Mouse (Mus musculus) cerebellum, postnatal 14 days (tissue): ENCODE results near the gene Rhbdf1.
A peak's percentile ranks its signal among the peaks of the same experiment; 100 is the strongest.
"Not testable (repeated sequence)": the region's sequence is repeated elsewhere in the genome, so short reads cannot be mapped to it uniquely, and the experiment has no call there.

Experiments used
- DNase-seq, 2 experiments: peaks; one replicate each; pipeline ENCODE4 v3.0.0; 2021; ENCODE audit warnings: mixed read lengths in 2 of 2

Rhbdf1 gene

GRCm38 (mm10) chr11:32220607-32221224 lies 1.4 kb downstream of the Rhbdf1 start:
- DNase-seq = peak; percentile 27 to 43

DNA sequence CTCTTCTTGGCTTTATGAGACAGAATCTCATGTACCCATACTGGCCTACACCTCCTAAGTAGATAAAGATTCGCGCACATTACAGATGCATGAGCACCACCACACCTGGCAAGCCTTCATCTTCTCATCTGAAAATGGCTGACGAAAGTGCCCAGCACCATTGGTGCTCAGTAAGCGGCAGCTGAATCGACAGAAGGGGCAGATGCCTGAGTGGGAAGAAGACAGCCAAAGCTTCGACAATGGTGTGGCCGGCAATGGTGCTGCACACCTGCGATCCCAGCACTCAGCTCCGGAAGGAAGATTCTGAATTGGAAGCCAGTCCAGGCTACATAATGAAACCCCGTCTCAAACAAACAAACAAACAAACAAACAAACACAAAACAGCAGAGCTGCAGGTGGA lies 2.8 kb downstream of the Rhbdf1 start:
- peak in 1 of 2 experiments; percentile 16 for DNase-seq

DNA sequence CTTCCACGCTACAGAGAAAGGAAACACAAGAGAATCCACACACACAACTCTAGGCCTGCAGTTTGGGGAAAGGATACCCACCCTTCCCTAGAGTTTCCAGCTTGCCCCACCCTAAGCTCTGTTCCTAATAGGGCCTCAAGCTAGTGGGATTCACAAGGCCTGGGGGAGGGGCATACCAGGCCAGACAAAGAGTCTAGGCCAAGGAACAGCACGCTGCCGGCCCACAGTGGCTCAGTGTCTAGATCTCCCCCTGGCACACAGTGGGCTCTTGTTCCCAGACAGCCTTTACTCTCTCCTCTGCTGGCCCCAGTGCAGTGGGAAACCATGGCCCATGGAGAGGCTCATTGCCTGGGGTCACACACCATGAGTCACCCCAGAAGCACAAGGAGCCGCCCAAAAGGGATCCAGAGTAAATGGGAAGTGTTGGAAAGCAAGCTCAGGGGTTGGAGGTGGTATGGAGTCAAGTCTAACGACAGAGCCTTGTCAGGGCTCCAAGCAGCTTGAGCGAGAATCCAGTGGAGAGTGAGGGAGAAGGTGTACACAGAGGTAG lies 3.5 kb downstream of the Rhbdf1 start:
- peak in 1 of 2 experiments; percentile 43 for DNase-seq

DNA sequence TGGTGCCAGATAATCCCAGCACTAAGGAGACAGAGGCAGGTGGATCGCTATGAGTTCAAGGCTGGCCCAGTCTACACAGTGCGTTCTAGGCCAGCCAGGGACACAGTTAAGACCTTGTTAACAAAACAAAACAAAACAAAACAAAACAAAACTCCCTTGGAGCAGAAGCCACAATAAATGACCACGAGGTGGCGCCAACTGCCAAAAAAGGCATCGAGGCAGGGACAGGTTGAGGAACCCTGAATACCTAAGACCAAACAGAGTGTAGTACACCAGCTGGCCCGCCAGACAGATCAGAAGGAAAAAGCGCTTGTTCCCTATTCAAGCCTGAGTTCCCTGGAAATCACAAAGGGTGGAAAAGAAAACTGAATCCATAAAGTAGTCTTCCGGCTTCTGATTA lies 5.2 kb downstream of the Rhbdf1 start:
- peak; percentile 88 to 93 for DNase-seq

- DNase-seq = peak in 1 of 2 experiments; percentile 13
Observed at GRCm38 (mm10) chr11:32215372-32216162, 6.5 kb downstream of the Rhbdf1 start.

DNA sequence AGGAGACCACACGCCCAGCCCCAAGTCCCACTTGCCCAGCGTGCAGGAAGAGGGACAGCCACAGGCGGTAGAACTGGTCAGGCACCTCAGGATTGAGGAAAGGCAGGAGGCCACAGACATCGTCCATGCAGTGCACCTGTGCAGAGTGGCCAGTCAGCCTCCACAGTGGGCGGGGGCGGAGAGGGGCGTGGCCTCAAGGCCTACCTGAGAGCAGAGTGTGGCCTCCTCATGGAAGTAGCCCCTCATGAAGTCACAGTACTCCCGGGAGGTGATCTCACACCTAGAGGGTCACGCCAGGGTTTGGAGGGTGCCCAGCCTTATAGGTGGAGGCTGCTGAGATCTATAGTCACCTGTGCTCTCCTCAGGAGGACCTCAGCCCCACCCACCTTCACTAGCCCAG lies 11.5 kb downstream of the Rhbdf1 start:
- DNase-seq = no peak

GRCm38 (mm10) chr11:32205058-32205873 lies 16.8 kb downstream of the Rhbdf1 start, which contains the start of gene Snrnp25:
Snrnp25 (plus strand) TSS chr11:32205415.
- peak; percentile 95 to 96 for DNase-seq

GRCm38 (mm10) chr11:32201922-32202685 lies 20.0 kb downstream of the Rhbdf1 start:
- DNase-seq = no peak

GRCm38 (mm10) chr11:32200992-32201391 lies 21.1 kb downstream of the Rhbdf1 start:
- DNase-seq = not testable (repeated sequence)

DNA sequence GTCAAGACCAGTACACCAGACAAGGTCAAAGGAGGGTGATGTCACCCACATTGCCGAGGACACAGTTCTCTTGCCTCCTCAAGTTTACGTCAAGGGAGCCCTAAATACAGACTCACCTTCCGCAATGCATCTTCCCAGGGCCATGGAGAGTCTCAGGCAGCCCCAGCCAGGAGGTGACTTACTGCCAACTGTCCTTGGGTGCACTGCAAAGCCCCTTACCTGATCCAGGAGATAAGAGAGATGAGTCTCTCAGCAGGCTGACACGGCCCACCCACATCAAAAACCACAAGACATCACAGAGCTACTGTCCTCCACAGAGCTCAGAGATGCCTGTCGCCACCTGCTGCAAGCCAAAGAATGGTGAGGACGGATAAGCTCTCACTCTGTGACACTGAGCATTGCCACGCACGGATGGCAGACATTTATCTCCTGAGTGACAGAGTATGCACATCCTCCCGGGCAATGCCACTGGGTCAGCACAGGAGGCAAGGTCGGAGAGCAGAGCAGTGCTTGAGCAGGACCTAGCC lies 22.0 kb downstream of the Rhbdf1 start, which contains the start of gene Il9r:
Gene Il9r, minus strand, starts transcription at position 205 of the 527 bp plus-strand sequence.
- DNase-seq = no peak

DNA sequence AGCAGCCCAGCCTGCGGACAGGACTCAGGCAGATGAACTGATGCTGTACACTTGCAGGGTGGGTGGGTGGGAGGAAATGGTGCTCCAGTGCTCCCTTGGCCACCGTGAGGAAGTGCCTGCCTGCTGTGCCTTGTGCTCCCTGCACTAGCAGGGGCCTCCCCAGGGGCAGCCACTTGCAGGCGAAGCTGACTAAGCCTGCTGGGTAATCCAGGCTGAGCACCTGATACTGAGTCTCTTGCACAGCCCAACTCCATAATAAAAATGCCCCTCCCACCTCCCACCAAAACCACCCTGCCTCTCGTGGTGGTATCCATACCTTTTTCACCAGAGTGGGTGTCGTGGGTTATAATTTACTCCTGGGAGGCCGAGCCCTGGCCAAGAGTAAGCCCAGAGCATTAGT lies 22.9 kb downstream of the Rhbdf1 start:
- DNase-seq = no peak

DNA sequence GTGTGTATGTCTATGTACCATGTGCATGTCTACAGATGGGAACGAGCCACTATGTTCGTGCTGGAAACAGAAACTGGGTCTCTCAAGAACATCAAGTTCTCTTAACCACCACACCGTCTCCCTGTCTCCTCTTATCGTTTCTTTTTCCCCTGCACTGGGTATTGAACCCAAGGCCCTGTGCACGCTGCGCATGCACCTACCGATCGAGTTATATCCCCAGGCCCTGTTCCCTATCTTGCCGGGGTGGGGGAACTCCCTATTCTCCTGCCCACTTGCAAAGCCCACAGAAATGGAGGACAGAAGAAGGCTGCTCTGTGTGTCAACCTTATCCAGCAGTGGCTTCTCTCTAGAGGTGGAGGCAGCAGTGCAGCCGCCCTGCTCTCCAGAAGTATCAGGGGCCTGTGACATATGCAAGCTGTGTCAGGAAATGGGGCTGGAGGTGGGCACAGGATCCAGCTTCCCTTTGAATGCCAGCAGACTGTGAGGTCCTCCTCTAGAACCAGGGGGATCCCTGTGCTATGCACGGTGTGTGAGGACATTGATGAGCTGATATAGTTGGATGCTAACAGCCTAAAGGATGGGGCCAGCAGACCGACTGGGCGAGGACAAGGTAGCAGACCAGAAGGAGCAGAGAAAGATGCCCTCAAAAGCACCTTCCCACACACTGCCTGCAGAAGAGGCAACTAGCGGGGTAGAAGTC lies 23.7 kb downstream of the Rhbdf1 start:
- no peak for DNase-seq

- no peak for DNase-seq
Observed at GRCm38 (mm10) chr11:32197766-32198165, 24.3 kb downstream of the Rhbdf1 start.

GRCm38 (mm10) chr11:32196727-32197126 lies 25.4 kb downstream of the Rhbdf1 start:
- no peak for DNase-seq

DNA sequence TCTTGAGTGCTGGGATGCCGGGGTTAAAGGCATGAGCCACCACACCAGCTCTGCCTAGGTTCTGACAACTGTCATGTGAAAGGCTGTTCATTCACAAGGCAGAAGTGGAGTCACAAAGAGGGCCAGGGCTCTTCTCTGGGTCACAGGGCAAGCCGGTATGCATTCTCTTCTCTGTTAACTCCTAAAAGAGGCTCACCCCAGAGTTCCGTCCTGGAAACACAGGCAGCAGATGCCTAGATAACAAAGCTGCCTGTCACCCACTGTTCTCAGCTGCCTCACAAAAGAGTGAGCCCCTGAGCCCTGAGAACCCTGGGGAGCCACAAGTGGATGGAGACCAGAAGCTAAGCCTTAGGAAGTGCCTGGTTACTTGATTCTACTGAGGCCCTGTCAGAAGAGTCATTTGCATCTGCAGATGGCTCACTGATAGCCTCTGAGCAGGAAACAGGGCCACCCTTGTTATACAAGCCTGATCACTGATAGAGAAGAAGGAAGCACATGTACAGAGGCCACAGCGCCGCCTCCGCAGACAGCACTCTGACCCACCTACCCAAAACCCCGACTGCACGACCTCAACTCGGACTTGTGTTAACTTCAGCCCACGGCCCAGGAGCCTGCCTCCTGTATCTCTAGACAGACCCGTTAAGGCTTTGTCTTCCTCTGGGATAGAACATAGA lies 26.1 kb downstream of the Rhbdf1 start:
- DNase-seq = no peak

- DNase-seq = no peak
Observed at GRCm38 (mm10) chr11:32194626-32195025, 27.5 kb downstream of the Rhbdf1 start.

- DNase-seq = no peak
Observed at GRCm38 (mm10) chr11:32194086-32194485, 28.0 kb downstream of the Rhbdf1 start.

- no peak for DNase-seq
Observed at GRCm38 (mm10) chr11:32193156-32193555, 28.9 kb downstream of the Rhbdf1 start.

GRCm38 (mm10) chr11:32190603-32191110 lies 31.4 kb downstream of the Rhbdf1 start:
- DNase-seq = peak in 1 of 2 experiments; percentile 26

GRCm38 (mm10) chr11:32190119-32190518 lies 32.0 kb downstream of the Rhbdf1 start:
- peak; percentile 25 to 38 for DNase-seq
